Mouse (Mus musculus): ENCODE data around the gene Gas2l1.

- TF ChIP-seq MYOG (IDR thresholded peaks at IDR 0.05; ENCODE audit: control insufficient read depth in 1 of 3, insufficient read depth in 1 of 3, insufficient read length in 2 of 3, low read depth in 2 of 3) (no peak), USF1 (IDR thresholded peaks at IDR 0.05; ENCODE audit: low read depth) (no peak), POLR2A (IDR thresholded peaks at IDR 0.05; ENCODE audit: insufficient read length, low read depth) (no peak), MAX (IDR thresholded peaks at IDR 0.05; ENCODE audit: low read depth) (no peak), E2F4 (IDR thresholded peaks at IDR 0.05; ENCODE audit: insufficient read depth) (no peak), CEBPB (IDR thresholded peaks at IDR 0.05; ENCODE audit: insufficient read depth, poor library complexity, severe bottlenecking) (no peak), TCF12 (IDR thresholded peaks at IDR 0.05; ENCODE audit: insufficient read depth, poor library complexity, severe bottlenecking) (no peak), REST (IDR thresholded peaks at IDR 0.05; ENCODE audit: insufficient read depth, insufficient read length) (no peak), MYOD1 (IDR thresholded peaks at IDR 0.05; ENCODE audit: control insufficient read depth in 1 of 3, insufficient read length in 2 of 3, low read depth in 2 of 3) (no peak), POLR2AphosphoS2 (IDR thresholded peaks at IDR 0.05; ENCODE audit: insufficient read length, low read depth) (no peak)
Measured at GRCm38 (mm10) chr11:5101641-5102040, 36.5 kb upstream of the Gas2l1 start.

Measured in myocyte (in vitro differentiated cells).